Mouse (Mus musculus): ENCODE measurements around the gene Dgkb.

DNA sequence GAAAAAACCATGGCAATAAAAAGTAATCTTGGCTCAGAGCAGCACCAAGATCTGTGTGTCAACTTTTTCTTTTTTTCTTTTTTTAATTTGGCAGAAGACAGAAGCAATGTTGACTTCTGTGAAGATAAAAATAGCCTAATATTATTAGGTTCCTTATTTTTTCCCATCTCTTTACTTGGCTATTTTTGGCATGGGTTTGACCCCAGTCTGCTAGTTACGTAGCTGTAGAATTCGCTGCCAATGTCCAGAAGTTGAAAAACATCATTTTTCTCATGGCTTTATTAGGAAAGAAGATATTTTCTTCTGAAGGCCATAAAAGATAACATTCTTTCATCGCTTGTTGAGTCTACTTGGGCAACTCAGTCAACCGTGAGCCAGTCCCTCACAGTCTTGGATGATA is 200.1 kb downstream of the Dgkb start:
- TF ChIP-seq CTCF (IDR thresholded peaks at IDR 0.05; ENCODE audit: extremely low read depth, insufficient read depth, low read length) (no peak), POLR2A (IDR thresholded peaks at IDR 0.05; ENCODE audit: extremely low read depth, insufficient read depth, low read length) (no peak)
